Mouse (Mus musculus) cortical plate, adult 2 months (tissue): ENCODE measurements around the gene Stxbp5.
"Not testable (repeated sequence)": the region's sequence is repeated elsewhere in the genome, so short reads cannot be mapped to it uniquely, and the experiment has no call there.

ENCODE experiments used
- CTCF ChIP-seq: fragments of 200-500 bp; IDR thresholded peaks from 2 replicates; pipeline ENCODE4 v1.5.1; 2011; ENCODE audit warnings: mild to moderate bottlenecking, control low read depth, low read length; ENCODE audit not compliant: insufficient read depth; ENCODE audit errors: extremely low read depth
- POLR2A ChIP-seq: fragments of 200-500 bp; IDR thresholded peaks from 2 replicates; pipeline ENCODE4 v1.6.1; 2011; ENCODE audit warnings: mild to moderate bottlenecking, low read length, control low read depth; ENCODE audit not compliant: insufficient read depth; ENCODE audit errors: extremely low read depth

DNA sequence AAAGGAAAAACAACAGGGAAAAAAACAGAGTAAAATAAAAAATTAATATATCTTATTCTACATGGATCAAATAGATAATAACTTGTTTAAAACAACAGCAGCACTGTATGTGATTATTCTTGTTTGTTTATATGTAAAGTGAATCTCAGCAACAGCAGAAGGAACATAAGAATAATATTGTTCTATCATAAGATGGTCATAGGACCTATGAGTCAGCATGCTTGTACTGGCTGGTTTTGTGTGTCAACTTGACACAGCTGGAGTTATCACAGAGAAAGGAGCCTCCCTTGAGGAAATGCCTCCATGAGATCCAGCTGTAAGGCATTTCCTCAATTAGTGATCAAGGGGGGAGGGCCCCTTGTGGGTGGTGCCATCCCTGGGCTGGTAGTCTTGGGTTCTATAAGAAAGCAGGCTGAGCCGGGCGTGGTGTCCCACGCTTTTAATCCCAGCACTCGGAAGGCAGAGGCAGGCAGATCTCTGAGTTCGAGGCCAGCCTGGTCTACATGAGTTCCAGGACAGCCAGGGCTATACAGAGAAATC lies 19.0 kb downstream of the Stxbp5 start:
- TF ChIP-seq POLR2A, CTCF: not testable (repeated sequence)
